Mouse (Mus musculus) G1E (cell line): ENCODE measurements at regions not wholly inside any gene's neighbourhood (a gene's known extent, or its start where the extent isn't known, plus 50 kb on each side); places are given as distances from the start of the nearest gene placed in this dataset.

Source experiments
- CTCF ChIP-seq: IDR thresholded peaks from 2 replicates; pipeline ENCODE4 v1.5.1; 2012; ENCODE audit warnings: low read depth, low read length, inconsistent platforms, mixed read lengths
- GATA2 ChIP-seq: IDR thresholded peaks from 2 replicates; pipeline ENCODE4 v1.6.1; 2012; ENCODE audit warnings: low read depth, low read length, inconsistent platforms, borderline replicate concordance

GRCm38 (mm10) chr14:102859361-102859871, 123.0 kb downstream of the Kctd12 start:
- TF ChIP-seq GATA2 (no peak), CTCF (no peak)
